Mouse (Mus musculus) retina, embryonic 14.5 days (tissue): ENCODE data around the gene Nhlrc2.
A peak's percentile ranks its signal among the peaks of the same experiment; 100 is the strongest.
"Not testable (repeated sequence)": the region's sequence is repeated elsewhere in the genome, so short reads cannot be mapped to it uniquely, and the experiment has no call there.

Experiments used
- DNase-seq: peaks from one replicate; pipeline ENCODE4 v3.0.0-alpha.2; 2015; ENCODE audit warnings: low spot score

Nhlrc2 gene

DNA sequence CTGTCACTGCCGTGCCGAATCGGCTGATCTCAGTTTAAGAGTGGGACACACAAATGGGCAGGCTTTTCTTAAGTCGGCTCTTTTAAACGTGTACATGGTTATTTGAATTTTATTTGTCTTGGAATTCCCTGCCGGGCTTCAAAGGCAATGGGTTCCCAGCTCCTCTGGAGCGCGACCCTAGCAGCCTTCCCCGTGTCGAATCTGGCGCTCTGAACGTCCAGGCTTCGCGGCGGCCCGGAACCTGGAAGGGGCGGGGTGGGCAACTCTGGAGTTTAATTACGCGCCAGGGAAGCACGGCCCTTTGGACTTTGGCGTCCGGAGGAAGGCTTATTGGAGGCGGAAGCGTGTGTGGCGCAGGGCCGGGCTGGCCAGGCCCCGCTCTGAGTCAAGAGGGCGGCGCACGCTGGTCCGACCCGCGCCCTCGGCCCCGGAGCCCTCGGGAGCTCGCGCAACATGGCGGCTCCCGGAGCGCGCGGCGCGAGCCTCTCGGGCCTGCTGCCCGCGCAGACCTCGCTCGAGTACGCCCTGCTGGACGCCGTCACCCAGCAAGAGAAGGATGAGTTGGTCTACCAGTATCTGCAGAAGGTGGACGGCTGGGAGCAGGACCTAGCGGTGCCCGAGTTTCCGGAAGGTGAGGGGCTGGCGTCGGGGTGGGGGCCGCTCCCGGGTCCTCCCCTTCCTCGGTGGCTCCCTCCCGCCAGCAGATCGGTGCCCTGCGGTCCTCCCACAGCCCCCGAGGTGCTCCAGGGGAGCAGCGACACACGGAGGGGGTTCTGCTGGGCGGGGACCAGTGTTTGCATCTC is at the start of gene Nhlrc2:
Gene Nhlrc2, plus strand, starts transcription at position 32 of the 803 bp plus-strand sequence.
- peak; percentile 86 for DNase-seq

- DNase-seq = not testable (repeated sequence)
These were observed 45.0 kb upstream of the Nhlrc2 start for GRCm38 (mm10) chr19:56503069-56503468.

DNA sequence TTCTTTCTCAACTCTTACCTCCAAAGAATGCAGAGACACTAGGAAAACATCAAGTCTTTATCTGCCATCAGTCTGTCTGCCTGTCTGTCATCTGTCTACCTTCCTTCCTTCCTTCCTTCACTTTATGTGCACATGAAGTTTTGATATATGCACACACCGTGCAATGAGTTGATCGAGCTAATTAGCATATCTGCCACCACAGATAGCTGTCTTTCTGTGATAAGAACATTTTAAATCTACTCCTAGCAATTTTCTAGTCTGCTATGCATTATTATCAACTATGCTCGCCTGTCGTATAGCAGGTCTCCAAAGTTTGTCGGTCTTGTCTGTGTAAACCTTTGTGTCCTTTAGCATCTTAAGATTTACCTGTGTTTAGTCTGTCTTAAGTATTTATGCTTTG is 44.5 kb upstream of the Nhlrc2 start:
- DNase-seq = not testable (repeated sequence)

GRCm38 (mm10) chr19:56511207-56511606 is 36.9 kb upstream of the Nhlrc2 start:
- DNase-seq = not testable (repeated sequence)

GRCm38 (mm10) chr19:56513527-56513926 is 34.5 kb upstream of the Nhlrc2 start:
- DNase-seq = not testable (repeated sequence)

- not testable (repeated sequence) for DNase-seq
These were observed 28.7 kb upstream of the Nhlrc2 start for GRCm38 (mm10) chr19:56519408-56519807.

DNA sequence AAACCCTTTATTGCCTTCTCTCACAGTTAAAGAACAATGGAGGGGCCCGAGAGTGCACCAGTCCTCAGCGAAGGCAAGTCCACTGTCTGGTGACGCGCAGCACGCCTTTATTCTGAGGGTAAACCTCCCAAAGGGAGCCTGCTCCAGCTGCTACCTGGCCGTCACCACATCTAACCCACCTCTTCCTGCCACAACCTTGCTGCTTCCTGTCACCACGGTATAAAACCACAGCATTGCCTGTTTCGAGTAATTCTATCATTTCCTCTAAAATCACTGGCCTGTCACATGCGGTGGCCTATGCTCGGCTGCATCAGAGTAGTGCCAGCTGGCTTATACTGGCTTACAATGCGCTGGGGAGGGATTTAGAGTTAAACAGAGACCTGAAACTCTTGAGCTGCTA is 17.5 kb upstream of the Nhlrc2 start:
- not testable (repeated sequence) for DNase-seq

DNA sequence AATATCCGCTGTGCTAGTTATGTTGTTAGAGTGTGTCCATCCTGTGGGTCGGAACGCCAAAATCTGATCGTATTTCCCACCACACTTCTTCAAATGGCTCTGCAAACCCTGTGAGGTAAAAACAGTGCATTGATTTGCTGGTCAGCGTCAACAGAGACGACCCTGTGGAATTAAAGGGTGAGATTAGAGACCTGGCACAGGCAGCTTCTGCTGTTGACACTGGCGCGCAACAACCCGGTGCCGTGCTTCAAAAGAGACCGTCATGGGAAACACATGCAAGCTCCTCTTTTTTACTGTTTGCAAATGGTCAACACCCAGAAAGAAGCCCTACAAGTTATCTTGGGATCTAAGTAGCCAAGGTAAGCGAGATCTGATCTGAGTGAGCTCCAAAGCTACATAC is 16.8 kb upstream of the Nhlrc2 start:
- no peak for DNase-seq

- no peak for DNase-seq
These were observed 14.6 kb upstream of the Nhlrc2 start for GRCm38 (mm10) chr19:56533291-56534071.

DNA sequence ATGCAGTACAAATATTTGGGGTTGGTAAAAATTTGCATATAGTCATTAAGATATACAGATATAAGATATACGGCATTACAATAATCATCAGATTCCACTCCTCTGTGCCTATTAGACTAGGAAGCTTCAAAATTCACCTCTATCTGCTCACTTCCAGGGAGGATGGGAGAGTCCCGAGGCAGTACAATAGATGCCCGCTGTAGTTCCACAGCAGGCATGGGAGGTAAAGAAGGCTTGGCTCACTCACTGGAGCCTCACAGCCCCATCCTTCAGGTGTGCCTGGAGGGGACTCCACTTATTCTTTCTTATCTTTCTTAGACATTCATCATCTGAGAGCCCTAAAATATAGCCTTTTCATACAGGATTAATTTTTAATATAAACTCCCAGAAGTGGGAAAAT is 13.7 kb upstream of the Nhlrc2 start:
- no peak for DNase-seq

GRCm38 (mm10) chr19:56535064-56535463 is 13.0 kb upstream of the Nhlrc2 start:
- no peak for DNase-seq

GRCm38 (mm10) chr19:56535765-56536164 is 12.3 kb upstream of the Nhlrc2 start:
- DNase-seq = no peak

GRCm38 (mm10) chr19:56543320-56543719 is 4.7 kb upstream of the Nhlrc2 start:
- DNase-seq = no peak

- no peak for DNase-seq
These were observed 3.2 kb upstream of the Nhlrc2 start for GRCm38 (mm10) chr19:56544681-56545388.

DNA sequence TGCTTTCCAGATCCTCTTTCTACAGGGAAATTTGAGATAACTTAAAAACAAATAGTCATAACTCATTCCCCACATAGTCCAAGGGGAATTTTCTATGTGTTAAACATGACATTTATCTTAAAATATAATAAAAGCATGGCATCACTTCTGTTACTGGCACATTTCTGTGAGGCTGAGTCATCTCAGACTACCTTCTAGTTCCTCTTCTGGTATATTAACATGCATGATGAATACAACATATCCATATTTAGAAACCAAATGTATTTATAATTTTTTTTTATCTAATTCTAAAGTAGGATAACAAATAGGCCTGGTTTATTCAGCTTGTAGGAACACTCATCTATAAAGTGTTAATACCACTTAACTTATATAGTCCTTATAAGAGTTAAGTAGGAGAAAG is 2.0 kb upstream of the Nhlrc2 start:
- DNase-seq = no peak

- peak; percentile 80 for DNase-seq
These were observed 418 bp upstream of the Nhlrc2 start, which contains the start of gene Dclre1a for GRCm38 (mm10) chr19:56547456-56548229. Gene Dclre1a, minus strand, starts transcription at chr19:56548222.

GRCm38 (mm10) chr19:56549033-56549680 is 1.1 kb downstream of the Nhlrc2 start:
- DNase-seq = peak; percentile 56

DNA sequence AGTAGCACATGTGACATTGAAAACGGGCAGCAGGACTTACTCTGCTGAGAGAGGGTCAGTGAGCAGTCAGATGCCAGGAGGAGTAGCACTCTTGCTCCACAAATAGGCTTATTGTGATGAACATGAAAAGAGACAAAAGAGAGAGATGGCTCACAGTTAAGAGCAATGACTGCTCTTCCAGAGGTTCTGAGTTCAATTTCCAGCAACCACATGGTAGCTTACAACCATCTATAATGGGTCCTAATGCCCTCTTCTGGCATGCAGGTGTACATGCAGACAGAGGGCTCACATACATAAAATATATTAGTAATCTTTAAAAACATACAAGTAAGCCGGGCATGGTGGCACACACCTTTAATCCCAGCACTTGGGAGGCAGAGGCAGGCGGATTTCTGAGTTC is 5.1 kb downstream of the Nhlrc2 start:
- DNase-seq = no peak

GRCm38 (mm10) chr19:56555972-56556371 is 7.9 kb downstream of the Nhlrc2 start:
- no peak for DNase-seq

DNA sequence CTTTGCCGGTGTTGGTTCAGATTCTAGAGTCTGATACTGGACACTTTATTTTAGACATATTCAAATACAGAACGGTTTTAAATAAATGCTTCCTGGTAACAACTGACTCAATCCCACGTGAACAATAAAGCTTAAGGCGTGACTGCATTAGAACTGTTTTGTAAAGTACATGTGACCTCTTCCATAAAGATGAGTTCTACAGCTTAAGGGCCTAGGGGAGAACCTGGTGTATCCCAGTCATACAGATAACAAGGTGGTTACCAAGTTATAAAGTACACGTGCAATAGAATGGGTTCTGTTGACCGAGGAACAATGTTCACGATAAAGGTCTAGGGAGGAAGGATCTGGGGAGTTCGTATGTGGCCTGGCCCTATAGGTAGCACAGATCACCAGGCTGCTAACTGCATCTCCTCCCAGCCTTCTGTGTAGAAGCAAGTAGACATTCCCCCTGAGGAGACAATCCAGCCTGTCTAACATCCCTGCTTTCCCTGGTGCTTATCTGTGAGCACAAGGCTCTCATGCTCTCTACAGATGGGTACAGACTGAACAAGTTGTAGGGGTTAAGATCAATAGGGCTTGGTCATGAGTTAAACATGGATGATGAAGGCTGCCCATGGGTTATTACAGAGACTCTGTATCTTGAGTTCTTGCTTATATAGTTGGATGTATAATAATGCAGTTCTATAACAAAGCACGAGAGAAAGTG is 14.5 kb downstream of the Nhlrc2 start:
- no peak for DNase-seq
